Mouse (Mus musculus) left cerebral cortex, postnatal 25 days (tissue): ENCODE data around the gene Igf1r. TPM values are rescaled to one million over a fixed set of nuclear protein-coding genes. Genes with fewer than 3 reads are reported as not detected.

ENCODE experiments used
- DNase-seq, 2 experiments: peaks; one replicate each; pipeline ENCODE4 v3.0.0; 2022; ENCODE audit warnings: low spot score in 2 of 2, mixed read lengths in 1 of 2
- intact Hi-C: fragments of 180-260 bp; cut with DNase I; formaldehyde crosslinking; loops from one replicate; pipeline ENCODE4 v1.15.1; 2025
- total RNA-seq, 2 experiments: library from RNA; stranded (reverse); gene quantifications; 2 replicates each; pipeline ENCODE4 v1.2.3; 2021

Gene Igf1r
- total RNA-seq, 2 experiments from 2014 or later, result 45.8 to 47.3 TPM

DNA sequence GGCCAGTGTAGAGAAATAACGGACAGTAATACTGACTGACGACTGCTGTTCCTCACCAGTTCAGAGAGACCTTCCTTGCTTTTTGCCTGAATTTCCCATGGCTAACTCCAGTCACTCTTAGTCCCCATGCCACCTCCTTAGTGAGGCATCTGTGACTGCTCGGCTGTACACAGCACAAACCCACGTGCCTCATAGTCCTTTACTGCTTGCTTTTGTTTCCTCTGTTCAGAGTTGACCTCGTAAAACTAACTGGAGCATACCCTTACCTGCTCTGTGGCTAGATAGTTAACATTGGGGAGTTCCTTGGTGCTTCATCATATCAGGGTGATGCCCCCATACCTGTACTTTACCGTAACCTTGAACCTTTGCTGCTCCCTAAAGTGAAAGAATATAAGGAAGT is 143.8 kb downstream of the Igf1r start:
- intact Hi-C loops, result no loop called here

DNA sequence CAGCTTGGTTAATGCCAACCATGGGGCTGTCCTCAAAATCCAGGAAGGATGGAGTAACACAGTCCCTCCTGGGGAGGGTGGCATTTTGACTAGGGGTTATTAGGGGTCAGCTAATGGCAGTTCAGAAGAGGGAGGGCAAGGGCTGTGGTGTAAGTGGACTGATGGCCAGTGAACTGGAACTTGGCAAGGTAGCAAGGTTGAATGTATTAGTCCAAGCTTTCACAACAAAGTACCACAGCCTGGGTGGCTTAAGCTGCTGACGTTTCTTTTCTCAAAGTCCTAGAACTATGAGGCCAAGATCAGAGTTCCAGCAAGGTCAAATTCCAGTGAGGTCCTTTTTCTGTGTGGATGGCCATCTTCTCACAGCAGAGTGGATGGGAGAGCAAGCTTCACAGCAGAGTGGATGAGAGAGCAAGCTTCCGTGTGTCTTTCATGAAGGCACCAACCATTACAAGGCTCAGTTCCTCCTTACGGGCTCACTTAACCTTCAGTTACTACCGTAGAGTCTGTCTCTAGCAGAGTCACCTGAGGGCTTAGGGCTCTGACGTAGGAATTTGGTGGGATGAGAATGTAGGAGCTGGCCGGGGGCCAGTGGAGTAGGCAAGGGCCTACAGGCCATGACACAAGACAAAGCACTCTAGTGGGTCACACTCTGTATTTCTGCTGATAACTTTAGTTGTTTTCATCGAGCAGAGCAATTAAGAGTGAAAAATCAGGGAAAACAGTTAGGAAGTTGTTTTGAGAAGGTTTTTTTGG is 144.6 kb downstream of the Igf1r start:
- intact Hi-C loops, result no loop called here

More for the DNA sequence above, 143.8 kb downstream of the Igf1r start:
- DNase-seq, result no peak

GRCm38 (mm10) chr7:68098098-68098497 is 145.5 kb downstream of the Igf1r start:
- intact Hi-C loops, result loop anchor here (2.0 kb wide), 1 partner anchor 49 kb away; no protein-coding TSS in a partner anchor

More for the DNA sequence above, 144.6 kb downstream of the Igf1r start:
- no peak for DNase-seq

GRCm38 (mm10) chr7:68100388-68100787 is 147.8 kb downstream of the Igf1r start:
- no peak for DNase-seq

More at GRCm38 (mm10) chr7:68098098-68098497, 145.5 kb downstream of the Igf1r start:
- peak; percentile 17 to 95 for DNase-seq

GRCm38 (mm10) chr7:68102456-68103177 is 150.0 kb downstream of the Igf1r start:
- intact Hi-C loops, result no loop called here

More at GRCm38 (mm10) chr7:68100388-68100787, 147.8 kb downstream of the Igf1r start:
- intact Hi-C loops, result no loop called here

DNA sequence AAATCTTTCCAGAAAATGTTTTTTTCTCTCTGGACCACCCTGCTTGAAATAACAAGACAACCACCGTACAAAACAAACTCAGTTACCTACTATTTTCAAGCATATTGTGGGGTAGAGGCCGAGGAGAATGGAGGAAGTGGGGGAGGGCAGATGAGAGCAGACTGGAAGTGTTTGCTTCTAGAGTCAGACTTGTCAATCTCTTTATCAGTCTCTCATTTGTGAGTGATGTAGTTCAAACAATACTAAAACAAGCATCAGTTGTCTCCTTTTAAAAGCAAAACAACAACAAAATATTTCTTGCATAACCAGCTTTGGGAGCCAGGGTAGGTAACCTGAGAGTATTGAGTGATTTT is 150.5 kb downstream of the Igf1r start:
- DNase-seq, result no peak
- intact Hi-C loops, result no loop called here

More at GRCm38 (mm10) chr7:68102456-68103177, 150.0 kb downstream of the Igf1r start:
- peak; percentile 22 to 61 for DNase-seq

GRCm38 (mm10) chr7:68111532-68111931 is 158.9 kb downstream of the Igf1r start:
- DNase-seq, result no peak
- intact Hi-C loops, result no loop called here

DNA sequence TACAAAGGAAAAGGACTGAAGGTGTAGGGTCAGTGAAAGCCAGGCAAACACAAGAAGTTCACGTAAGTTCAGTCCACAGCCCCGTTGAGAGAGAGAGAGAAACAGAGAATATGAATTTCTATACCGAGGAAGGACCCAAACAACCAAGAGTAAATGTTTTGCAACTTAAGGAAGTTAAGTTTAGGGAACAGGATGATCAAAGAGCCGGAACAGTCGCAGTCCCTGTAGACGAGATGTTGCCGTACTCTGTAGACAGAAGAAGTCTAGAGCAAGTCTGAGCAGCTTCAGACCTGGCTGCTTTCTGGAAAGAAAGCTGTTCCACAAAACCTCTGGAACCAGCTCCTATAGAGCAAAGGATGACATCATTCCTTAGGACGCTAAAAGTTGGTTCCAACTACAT is 160.0 kb downstream of the Igf1r start:
- intact Hi-C loops, result no loop called here
- no peak for DNase-seq

DNA sequence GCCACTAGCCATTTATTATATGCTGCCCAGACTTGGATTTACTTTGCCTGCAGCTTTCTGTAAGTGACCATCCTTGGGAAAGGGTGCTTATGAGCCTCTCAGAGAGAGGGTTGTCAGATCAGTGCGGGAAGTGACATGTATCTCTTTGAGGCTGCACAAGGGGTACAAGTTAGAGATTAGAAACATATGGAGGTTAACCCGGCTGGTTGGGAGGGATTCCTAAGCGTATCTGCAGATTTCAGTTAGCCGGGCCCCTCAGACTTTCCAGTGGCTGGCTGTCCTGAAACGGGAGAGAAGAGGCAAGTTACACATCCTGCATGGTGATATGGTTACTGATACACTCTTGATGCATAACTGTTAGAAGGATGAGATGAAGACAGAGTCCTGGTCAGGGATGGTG is 161.7 kb downstream of the Igf1r start:
- DNase-seq, result no peak
- intact Hi-C loops, result no loop called here

- intact Hi-C loops, result no loop called here
- no peak for DNase-seq
Measured at GRCm38 (mm10) chr7:68114983-68115715, 162.5 kb downstream of the Igf1r start.

DNA sequence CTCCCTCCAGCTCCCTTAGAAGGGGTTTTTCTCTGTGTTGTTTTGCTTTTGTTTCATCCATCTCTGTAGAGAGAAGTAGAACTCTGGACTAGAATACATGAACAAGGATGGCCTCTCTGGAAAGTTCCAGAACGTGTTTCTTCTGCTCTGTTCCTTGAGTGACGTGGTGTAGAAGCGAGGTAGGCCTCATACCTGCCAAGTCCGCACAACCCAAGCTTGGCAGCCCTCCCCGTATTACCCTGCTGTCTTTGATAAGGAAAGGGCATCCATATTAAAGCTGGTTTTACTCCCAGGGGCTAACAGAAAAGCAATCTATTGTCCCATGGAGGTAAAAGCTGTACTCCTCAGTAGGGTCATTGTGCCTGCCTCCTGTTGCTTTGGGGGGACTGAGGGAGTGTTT is 164.9 kb downstream of the Igf1r start:
- DNase-seq, result no peak
- intact Hi-C loops, result no loop called here

GRCm38 (mm10) chr7:68117981-68118380 is 165.4 kb downstream of the Igf1r start:
- no peak for DNase-seq
- intact Hi-C loops, result no loop called here

GRCm38 (mm10) chr7:68119605-68120004 is 167.0 kb downstream of the Igf1r start:
- intact Hi-C loops, result no loop called here
- no peak for DNase-seq

DNA sequence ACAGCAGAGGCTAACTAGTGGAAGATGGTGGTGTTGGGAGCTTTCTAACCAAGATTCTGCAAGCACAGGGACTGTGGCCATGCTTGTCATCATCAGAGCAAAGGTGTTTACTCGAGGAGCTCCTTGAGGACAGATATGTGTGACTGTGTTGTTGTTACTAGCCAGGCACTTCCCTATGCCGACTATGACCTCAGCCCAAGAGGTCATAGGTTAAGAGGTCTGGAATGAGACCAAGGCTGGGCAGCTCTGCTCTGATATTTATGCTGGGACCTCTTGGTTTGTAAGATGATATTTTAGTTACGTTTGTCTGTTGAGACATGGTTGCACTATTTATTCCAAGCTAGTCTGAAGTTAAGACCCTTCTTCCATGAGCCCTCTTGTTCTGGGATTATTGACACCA is 169.8 kb downstream of the Igf1r start:
- DNase-seq, result no peak
- intact Hi-C loops, result no loop called here

DNA sequence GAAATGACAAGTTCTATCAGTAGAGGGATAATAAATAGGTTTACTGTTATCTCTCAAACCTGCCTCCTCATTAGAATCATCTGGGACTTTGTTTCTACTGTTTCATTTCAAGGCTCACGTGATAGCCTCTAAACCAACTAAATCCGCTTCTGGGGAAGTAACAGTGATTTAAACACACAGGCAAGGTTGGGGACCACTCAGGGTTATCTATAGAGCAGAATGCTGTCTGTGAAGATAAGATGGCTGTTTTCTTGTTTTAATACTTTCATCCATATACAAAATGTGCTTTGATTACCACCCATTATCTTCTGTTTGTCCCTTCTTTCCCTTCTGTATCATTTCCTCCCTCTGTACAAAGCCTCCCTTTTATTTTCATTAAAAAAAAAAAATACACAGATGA is 172.7 kb downstream of the Igf1r start:
- intact Hi-C loops, result loop anchor here (5.0 kb wide), 1 partner anchor 73 kb away; no protein-coding TSS in a partner anchor
- no peak for DNase-seq

- intact Hi-C loops, result loop anchor here (1.0 to 5.0 kb wide), 2 partner anchors 76 to 325 kb away; no protein-coding TSS in a partner anchor
- peak; percentile 61 to 76 for DNase-seq
Measured at GRCm38 (mm10) chr7:68127799-68128261, 175.2 kb downstream of the Igf1r start.

DNA sequence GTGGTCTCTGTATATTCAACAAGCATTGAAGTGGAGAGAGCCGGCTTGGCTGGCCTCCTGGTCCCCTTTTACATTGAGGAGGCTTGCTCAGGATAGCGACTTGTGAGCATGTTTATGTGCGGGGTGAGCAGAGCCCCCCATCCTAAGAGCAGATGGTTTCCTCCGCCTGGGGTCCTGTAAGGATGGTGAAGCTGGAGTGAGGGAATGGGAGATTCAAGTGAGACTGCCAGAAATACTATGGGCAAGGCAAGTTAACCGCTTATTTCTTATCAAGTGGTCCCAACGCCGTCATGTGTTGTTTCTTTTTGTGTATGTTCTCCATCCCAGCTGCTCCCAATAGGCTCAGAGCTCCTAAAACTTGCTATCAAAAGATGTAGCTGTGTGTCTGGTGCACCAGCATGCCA is 175.6 kb downstream of the Igf1r start:
- DNase-seq, result no peak
- intact Hi-C loops, result loop anchor here (5.0 kb wide), 1 partner anchor 76 kb away; no protein-coding TSS in a partner anchor

GRCm38 (mm10) chr7:68129077-68129511 is 176.5 kb downstream of the Igf1r start:
- intact Hi-C loops, result loop anchor here (1.0 to 5.0 kb wide), 2 partner anchors 77 to 178 kb away; no protein-coding TSS in a partner anchor
- peak; percentile 99 to 100 for DNase-seq

DNA sequence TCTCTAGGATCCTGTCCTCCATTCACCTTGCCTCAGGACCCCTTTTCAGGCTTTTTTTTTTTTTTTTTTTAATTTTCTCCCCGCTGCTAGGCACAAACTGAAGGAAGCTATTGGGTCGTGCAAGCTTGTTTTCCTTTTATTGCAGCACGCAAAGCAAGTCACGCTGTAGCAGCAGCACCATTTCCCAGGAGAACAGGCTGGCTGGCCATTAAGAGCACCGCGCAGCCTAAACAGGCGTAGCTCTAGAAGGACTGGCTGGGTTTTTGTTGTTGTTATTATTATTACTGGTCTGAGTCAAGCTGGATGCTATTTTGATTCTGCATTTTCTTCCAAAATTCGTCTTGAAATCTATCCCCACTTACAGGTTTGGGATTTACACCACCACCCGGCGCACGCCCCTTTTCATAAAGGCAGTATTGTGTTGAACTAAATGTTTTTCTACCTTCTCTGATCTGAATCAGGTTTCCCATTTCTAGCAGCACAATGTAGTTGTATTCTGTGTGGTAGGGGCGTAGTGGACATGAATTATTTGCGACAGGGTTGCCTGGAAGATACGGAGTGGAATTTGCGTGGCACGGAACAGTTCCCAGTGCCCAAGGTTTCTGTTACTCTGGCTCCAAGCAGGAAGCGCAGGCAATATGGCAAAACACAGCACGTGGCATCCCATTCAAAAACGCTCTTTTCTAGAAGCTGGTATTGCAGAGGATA is 177.1 kb downstream of the Igf1r start:
- peak; percentile 90 to 95 for DNase-seq
- intact Hi-C loops, result loop anchor here (1.0 to 5.0 kb wide), 3 partner anchors 77 to 178 kb away; no protein-coding TSS in a partner anchor
